Mouse (Mus musculus) kidney, postnatal 25 days (tissue): ENCODE measurements around the gene Lrrc20.
"Not testable (repeated sequence)": the region's sequence is repeated elsewhere in the genome, so short reads cannot be mapped to it uniquely, and the experiment has no call there.

ENCODE experiments used
- DNase-seq, 2 experiments: peaks; one replicate each; pipeline ENCODE4 v3.0.0; 2021; ENCODE audit warnings: mixed read lengths in 2 of 2

The Lrrc20 gene

DNA sequence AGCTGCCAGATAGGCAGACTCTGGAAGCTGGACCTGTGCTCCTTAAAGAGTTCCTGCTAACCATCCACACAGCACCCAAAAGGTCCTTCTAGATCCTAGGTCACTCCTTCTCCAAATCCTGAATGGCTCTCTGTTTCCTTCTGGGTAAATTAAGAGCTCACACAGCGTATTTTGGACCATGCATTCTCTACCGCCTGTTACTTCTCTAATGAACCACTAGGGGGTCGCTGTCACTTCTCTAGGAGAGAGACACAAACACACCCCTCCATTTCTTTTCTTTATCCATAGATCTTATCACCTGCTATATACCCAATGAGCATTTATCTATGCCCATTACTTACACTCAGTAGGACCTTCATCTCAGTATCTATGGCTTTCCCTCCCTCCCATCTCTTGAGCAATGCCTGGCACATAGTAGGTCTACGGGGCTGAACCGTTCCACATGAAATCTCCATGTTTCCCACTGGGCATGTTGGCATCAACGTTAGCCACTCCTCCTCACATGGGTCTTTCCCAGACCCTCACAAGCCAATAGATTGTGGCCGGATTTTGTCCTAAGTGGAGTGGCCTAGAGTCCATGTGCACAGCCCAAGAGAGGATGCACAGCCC is 111.7 kb downstream of the Lrrc20 start:
- DNase-seq = no peak

DNA sequence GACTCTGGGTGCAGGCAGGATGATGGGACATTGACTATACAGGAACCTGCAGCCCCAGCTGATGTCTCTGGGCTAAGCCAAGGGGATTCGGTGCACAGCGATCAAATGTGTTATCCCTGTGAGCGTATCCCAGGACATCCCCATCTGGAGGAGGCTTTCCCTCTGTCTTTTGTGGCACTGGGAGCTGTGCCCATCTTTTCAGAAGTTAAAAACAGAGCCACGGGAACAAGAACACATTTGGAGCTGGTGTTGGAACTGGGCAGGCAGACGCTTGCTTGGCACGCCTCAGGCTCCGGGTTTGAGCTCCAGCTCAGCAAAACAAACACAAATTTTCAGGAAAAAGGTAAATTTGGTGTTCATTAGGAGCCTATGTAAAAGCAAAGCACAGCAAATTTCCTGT is 122.4 kb downstream of the Lrrc20 start:
- no peak for DNase-seq

DNA sequence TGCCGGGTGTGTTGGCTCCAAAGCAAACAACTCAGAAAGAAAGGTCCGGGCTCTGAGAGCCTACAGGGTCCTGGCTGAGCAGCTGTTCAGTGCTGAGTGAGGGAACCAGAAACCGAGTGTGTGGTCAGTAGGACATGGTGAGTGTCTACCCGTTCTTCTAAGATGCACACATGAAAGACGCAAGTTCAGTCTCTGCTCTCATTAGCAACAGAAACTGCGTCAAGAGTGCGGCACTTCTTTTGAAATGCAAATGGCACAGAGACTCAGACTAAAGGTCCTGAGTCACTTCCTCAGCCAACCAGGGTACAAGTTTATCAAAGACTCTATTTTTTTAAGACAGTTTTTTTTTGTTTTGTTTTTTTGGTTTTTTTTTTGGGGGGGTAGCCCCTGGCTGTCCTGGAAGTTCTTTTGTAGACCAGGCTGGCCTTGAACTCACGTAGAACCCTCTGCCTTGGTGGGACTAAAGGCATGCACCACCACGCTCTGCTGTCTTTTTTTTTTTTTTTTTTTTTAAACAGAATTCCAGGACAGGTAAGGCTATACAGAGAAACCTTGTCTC is 124.0 kb downstream of the Lrrc20 start:
- no peak for DNase-seq

DNA sequence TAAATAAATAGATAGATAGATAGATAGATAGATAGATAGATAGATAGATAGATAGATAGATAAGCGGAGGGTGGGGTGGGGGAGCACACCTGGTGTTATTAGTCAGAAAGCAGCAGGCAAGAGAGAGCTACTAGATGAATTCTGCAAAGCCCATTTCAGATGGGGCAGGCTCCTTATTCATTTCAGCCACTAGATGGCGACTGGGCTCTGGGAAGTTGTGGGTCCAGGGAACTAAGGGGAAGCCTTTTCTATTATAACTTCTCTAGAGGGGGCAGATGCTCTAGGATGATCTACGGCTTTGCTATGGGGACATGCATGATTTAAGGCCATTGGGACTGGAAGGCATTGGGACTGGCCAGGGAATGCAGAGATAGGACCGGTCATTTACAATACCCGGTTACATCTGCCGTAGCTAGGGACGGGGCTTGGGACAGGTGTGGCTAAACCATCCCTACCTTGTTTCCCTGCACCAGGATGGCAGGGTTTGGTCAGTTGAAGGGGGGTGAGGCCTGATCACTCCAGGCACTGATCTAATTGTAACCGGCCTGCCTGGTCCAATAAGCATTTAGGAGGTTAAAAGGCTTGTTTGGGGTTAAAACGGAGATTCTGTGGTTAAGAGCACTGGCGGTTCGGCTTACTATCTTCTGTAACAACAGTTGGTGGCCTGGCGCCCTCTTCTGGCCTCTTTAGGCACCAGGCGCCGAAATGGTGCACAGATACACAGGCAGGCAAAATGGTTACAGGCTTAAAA is 126.9 kb downstream of the Lrrc20 start:
- peak; percentile 65 to 76 for DNase-seq

DNA sequence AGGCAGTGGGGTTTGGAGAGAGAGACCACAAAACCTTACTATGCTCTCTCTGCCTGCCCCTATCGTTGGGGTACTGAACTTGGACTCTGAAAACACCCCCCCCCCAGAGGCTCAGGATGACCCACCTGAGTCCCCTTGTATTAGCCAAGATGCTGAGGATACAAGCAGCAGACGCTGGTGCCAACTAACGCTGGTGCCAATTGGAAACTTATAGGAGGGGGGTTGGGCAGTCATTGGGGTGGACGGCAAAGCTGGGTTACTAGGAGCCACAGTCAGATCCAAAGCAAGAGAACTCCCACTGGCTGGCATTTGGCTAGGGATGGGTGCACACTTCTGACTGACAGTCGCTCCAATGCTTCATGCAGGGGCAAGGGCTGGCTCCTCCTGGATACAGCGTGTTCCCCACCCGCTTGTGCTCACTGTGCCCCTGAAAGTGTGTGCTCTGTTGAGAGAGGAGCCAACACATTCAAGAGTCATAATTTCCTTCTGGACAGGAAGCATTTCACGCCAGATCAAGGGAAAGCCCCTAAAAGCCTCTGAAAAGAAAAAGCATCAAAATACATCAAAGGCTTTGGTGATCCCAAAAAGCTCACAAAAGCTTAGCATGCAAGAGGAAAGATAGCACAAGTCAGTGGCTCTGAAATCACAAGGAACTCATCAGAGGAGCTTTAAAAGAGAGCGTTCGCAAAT is 128.9 kb downstream of the Lrrc20 start:
- no peak for DNase-seq

DNA sequence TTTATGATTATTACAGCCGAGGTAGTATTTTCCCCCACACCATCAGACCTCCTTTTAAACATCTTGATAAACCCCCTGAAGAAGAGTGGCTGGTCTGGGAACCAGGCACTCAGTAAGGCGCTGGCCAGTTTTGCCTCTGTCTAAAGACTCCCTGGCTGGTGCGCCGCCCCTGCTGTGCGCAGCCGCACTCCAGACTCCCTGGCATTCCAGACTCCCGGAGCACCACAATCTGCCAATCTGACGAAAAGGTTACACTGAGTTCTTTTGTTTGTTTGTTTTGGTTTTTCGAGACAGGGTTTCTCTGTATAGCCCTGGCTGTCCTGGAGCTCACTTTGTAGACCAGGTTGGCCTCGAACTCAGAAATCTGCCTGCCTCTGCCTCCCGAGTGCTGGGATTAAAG is 129.8 kb downstream of the Lrrc20 start:
- DNase-seq = not testable (repeated sequence)

DNA sequence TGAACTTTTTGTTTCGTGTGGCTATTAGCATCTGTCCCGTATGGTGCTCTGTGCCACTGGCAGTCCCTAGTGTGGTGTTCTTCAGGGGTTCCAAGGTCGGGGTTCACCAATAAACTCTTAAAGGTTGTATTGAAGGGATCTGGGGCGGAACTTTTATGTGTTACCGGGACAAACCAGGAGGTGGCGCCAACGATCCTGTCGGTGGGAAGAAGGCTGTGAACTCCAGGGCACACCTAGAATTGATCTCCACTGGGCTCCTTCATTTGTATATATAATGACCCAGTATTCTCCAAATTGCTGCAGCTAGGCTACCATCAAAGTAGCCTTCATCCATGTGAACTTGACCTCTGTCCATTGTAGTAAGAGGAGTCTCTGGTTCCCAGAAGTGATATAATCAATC is 130.2 kb downstream of the Lrrc20 start:
- peak in 1 of 2 experiments; percentile 69 for DNase-seq

DNA sequence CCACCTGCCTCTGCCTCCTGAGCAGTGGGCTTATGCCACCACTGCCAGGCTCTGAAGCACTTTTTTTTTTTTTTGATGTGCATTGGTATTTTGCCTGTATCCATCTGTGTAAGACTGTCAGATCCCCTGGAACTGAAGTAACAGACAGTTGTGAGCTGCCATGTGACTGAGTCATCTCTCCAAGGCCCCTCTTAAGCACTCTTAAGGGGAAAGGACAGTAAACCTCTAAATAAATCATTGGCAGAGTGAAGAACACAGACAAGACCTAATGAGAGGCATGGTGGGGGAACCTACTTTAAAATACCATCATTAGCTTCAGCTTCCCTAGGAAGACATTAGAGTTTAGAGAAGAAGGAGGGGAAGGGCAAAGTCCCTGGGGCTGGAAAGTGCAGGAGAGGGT is 132.6 kb downstream of the Lrrc20 start:
- DNase-seq = no peak

DNA sequence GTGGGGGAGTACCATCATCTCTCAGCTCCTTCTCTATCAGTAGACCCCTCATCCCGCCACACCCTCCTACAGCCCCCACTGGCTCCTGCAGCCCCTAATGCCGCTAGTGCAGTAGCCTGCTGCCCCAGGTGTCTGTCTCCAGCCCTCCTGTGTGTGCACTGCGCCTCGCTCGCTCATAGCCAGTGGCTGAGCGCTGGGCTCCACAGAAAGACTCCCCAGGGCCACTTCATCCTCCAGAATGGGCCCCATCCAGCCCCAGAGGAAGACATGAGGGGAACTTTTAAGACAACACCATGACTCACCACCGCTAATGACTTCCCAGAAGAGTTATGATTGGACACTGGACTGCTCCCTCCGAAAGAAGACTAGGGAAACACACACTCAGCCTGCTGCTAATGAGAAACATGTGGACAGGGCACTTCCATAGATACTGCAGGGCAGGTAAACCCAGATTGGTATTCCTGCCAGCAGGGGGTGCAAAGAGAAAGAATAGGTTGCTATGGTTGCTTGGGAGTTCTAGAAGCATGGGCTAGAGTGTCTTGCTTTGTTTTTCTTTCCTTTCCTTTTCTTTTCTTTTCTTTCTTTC is 135.1 kb downstream of the Lrrc20 start:
- peak in 1 of 2 experiments; percentile 75 for DNase-seq

DNA sequence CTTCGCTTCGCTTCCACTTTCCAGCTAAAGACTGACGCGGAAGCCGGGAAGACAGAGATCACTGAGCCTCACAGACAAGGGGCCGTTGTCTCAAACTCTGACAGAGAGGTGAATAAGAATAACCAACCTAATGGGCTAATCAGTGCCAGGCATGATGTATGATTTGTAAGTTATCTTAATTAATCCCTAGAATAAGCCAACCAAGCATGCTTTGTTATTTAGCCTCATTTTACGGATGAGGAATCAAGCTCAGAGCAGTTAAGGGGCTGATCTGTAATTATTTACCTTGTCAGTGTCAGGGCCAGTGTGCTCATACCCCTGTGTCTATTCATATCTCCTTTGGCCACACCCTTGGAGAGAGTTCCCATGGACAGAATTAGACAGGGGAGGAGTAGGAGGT is 138.7 kb downstream of the Lrrc20 start:
- no peak for DNase-seq

DNA sequence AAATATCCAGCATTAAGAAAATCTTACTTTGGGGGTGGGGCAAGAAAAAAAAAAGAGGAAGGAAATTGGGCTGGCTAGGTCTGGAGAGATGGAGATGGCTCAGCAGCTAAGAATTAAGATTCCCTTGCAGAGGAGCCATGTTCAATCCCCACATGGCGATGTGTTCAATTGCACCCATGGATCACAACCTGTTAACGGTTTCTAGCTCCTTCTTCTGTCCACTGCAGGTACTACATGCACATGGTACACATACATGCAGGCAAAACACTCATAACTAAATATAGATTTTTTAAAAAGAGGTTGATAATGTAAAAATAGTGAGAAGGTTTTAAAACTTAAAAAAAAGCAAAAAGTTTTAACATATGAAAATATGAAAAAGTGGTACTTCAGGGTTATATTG is 142.9 kb downstream of the Lrrc20 start:
- DNase-seq = no peak

DNA sequence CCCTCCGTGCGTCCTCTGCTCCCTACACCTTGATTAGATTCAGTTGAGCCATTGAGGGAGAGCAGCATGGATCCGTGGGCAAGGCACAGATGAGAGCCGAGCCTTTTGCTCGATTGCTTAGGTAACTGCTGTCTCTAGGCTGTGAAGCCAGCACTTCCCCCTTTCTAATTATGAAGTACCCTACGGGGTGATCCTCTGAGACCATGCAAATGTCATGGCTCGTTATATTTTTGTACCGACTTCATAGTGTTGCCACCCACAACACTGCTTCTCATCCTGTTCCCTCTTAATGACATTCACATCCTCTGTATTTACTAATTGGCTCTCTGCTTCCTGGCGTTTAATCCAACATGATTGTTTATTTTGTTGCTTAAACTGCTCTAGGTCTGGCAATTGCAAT is 146.1 kb downstream of the Lrrc20 start:
- DNase-seq = no peak

DNA sequence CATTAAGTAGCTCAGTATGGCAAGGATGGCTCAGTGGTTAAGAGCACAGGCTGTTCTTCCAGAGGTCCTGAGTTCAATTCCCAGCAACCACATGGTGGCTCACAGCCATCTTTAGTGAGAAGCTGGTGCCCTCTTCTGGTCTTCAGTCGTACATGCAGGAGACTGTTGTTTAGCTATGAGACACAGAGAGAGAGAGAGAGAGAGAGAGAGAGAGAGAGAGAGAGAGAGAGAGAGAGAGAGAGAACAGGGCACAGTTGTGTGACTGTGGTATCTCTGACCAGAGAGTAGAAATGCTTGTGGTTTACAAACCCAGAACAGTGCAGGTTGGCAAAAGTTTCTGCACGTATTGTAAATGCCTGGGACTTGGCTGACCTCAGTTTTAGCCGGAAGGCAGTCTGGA is 148.3 kb downstream of the Lrrc20 start:
- not testable (repeated sequence) for DNase-seq

DNA sequence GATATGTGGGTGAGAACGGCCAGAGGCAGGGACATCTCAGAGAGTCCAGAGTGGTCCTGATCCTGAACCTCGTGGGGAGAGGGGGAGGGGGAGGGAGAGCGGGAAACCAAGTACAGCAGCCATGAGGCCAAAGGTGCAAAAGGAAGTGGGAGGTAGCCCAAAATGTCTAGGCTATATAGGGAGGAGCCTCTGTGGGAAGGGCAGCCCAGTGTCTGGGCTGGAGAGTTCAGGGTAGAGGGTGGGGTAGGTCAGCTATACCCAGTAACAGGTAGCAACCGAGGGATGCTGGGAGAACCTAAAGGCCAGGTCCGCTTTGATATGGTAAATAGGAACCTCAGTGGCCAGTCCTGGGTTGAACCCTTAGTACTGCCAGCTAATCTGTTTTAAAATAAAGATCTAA is 149.2 kb downstream of the Lrrc20 start:
- no peak for DNase-seq

DNA sequence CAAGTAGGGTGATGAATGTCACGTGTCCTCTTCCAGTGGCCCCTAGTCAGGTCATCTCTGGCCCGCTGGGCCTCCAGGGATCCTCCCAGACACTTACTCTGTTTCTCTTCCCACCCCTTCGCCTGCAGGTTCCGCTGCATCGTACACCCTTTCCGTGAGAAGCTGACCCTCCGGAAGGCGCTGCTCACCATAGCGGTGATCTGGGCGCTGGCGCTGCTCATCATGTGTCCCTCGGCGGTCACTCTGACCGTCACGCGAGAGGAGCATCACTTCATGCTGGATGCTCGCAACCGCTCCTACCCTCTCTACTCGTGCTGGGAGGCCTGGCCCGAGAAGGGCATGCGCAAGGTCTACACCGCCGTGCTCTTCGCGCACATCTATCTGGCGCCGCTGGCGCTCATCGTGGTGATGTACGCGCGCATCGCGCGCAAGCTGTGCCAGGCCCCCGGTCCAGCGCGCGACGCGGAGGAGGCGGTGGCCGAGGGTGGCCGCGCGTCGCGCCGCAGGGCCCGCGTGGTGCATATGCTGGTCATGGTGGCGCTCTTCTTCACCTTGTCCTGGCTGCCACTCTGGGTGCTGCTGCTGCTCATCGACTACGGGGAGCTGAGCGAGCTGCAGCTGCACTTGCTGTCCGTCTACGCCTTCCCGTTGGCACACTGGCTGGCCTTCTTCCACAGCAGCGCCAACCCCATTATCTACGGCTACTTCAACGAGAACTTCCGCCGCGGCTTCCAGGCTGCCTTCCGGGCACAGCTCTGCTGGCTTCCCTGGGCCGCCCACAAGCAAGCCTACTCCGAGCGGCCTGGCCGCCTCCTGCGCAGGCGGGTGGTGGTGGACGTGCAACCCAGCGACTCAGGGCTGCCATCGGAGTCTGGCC is 150.0 kb downstream of the Lrrc20 start:
- DNase-seq = peak in 1 of 2 experiments; percentile 44

DNA sequence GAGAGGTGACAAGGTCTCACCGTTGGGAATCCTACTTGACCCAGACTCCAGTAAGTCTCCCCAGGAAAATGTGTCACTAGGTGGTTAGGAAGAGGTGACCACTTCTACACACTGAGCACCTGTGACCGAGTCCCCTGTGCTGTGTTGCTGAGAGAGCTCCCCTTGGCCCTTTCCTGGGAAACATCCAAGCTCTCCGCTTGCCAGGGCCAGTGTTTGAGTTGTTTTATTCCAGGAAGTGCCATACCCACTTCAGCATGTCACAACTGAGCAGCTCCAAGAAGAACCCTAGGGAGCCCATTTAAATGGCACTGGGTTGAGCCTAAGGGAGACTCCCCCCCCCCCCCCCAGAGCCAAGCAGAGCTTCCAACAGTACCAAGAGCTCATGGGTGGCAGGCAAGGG is 150.9 kb downstream of the Lrrc20 start:
- no peak for DNase-seq

DNA sequence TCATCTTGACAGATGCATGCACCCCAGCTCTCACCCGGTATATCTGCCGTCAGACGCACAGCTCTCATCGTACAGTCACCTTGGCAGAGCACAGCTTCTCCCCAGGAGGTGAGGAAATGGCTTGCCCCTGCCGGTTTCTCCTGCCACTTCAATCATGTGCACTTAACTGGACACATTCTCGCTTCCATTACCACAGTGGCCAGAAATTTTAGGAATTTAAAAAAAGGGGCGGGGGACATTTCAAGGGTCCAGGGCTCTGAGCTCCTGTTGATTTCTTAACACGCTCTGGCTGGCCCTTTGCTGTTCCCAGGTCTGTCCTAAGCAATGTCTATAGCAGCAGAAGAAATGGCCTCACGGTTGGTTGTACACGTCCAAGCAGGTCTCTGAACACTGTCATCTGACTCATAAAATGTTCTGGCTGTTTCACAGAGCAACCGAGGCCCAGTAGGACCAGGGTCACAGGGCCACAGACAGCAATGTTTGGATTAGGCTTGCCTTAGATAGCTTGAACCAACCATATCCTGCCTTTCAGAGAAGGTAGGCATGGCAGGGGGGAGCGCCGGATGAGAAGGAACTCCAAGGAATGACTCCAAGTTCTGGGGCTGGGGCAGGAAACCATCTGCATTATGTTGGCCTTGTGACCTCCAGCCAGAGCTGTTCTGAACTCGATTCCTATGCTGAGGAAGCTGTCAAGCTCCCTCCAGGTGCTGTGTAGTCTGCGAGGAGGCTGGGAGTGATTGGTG is 151.8 kb downstream of the Lrrc20 start:
- peak; percentile 11 to 40 for DNase-seq

DNA sequence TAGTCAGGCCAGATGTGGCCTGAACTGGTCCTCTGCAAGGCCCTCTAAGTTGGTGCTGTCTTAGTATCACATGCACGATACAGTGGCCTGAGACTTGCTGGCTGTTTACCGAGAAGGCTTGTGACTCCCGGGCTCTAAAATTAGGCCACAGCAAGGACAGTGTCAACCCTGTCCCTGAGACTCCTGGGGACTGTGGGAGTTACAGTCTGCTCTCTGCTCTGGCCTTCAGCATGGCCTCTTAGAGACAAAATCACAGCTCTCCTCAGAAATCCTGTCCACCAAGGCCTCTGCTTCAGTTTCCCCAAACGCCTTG is 152.3 kb downstream of the Lrrc20 start:
- DNase-seq = peak in 1 of 2 experiments; percentile 50
